Mouse (Mus musculus): ENCODE data around the gene Cited4. TPM values are rescaled to one million over a fixed set of nuclear protein-coding genes. Genes with fewer than 3 reads are reported as not detected.
A peak's percentile ranks its signal among the peaks of the same experiment; 100 is the strongest.

The Cited4 gene
- polyA plus RNA-seq, 2 experiments = 2.7 to 4.1 TPM

- Histone ChIP-seq H3K27ac (replicated peaks; ENCODE audit: low read depth, low read length) (no peak overlapping the region), H3K4me1 (ENCODE audit: control insufficient read depth, insufficient read depth, low read length) (no peaks in the 10 kb centered on the region), H3K4me2 (replicated peaks; ENCODE audit: low read depth, low read length, severe bottlenecking) (no peak overlapping the region), H3K9me3 (ENCODE audit: control insufficient read depth, low read length) (no peaks in the 10 kb centered on the region), H3K36me3 (ENCODE audit: control insufficient read depth, insufficient read depth, low read length) (no peaks in the 10 kb centered on the region), H3K9ac (ENCODE audit: low read depth, low read length, severe bottlenecking) (no peak overlapping the region), H3K4me3 (replicated peaks; ENCODE audit: low read length) (no peak overlapping the region), H3K27me3 (ENCODE audit: control insufficient read depth, insufficient read depth, low read length) (0 out of 2 replicates have a peak, but pooled peaks cover 3% of the 10 kb centered on the region)
- ATAC-seq (ENCODE audit: low FRiP score, low read depth) = no peak
- TF ChIP-seq POLR2A (IDR thresholded peaks at IDR 0.05; ENCODE audit: borderline replicate concordance, extremely low read depth, insufficient read depth, insufficient read length) = no peak
- WGBS = 70% methylated on average over 4 of the region's 4 CpGs
- no peak for DNase-seq (ENCODE audit: low spot score)
Observed at GRCm38 (mm10) chr4:120660485-120660884, 5.9 kb upstream of the Cited4 start.

GRCm38 (mm10) chr4:120664601-120665000, 1.8 kb upstream of the Cited4 start:
- Histone ChIP-seq H3K4me3 (replicated peaks; ENCODE audit: low read length) (no peak overlapping the region), H3K9ac (ENCODE audit: low read depth, low read length, severe bottlenecking) (no peak overlapping the region), H3K4me2 (replicated peaks; ENCODE audit: low read depth, low read length, severe bottlenecking) (no peak overlapping the region), H3K27me3 (ENCODE audit: control insufficient read depth, insufficient read depth, low read length) (peaks cover 33% of the 10 kb centered on the region), H3K9me3 (ENCODE audit: control insufficient read depth, low read length) (no peaks in the 10 kb centered on the region), H3K4me1 (ENCODE audit: control insufficient read depth, insufficient read depth, low read length) (0 out of 2 replicates have a peak, but pooled peaks cover 6% of the 10 kb centered on the region), H3K27ac (replicated peaks; ENCODE audit: low read depth, low read length) (no peak overlapping the region), H3K36me3 (ENCODE audit: control insufficient read depth, insufficient read depth, low read length) (no peaks in the 10 kb centered on the region)
- DNase-seq (ENCODE audit: low spot score) = no peak
- no peak for ATAC-seq (ENCODE audit: low FRiP score, low read depth)
- WGBS = 70% methylated on average over 2 of the region's 2 CpGs
- no peak for TF ChIP-seq POLR2A (IDR thresholded peaks at IDR 0.05; ENCODE audit: borderline replicate concordance, extremely low read depth, insufficient read depth, insufficient read length)

- no peak for TF ChIP-seq POLR2A (IDR thresholded peaks at IDR 0.05; ENCODE audit: borderline replicate concordance, extremely low read depth, insufficient read depth, insufficient read length)
- Histone ChIP-seq H3K36me3 (ENCODE audit: control insufficient read depth, insufficient read depth, low read length) (no peaks in the 10 kb centered on the region), H3K4me2 (replicated peaks; ENCODE audit: low read depth, low read length, severe bottlenecking) (no peak overlapping the region), H3K4me3 (replicated peaks; ENCODE audit: low read length) (no peak overlapping the region), H3K9me3 (ENCODE audit: control insufficient read depth, low read length) (no peaks in the 10 kb centered on the region), H3K27ac (replicated peaks; ENCODE audit: low read depth, low read length) (no peak overlapping the region), H3K27me3 (ENCODE audit: control insufficient read depth, insufficient read depth, low read length) (peaks cover 33% of the 10 kb centered on the region), H3K9ac (ENCODE audit: low read depth, low read length, severe bottlenecking) (no peak overlapping the region), H3K4me1 (ENCODE audit: control insufficient read depth, insufficient read depth, low read length) (0 out of 2 replicates have a peak, but pooled peaks cover 6% of the 10 kb centered on the region)
- ATAC-seq (ENCODE audit: low FRiP score, low read depth) = no peak
- no peak for DNase-seq (ENCODE audit: low spot score)
- 31% methylated on average over 4 of the region's 4 CpGs for WGBS
Observed at GRCm38 (mm10) chr4:120665144-120665700, 1.1 kb upstream of the Cited4 start.

GRCm38 (mm10) chr4:120665782-120666181, 590 bp upstream of the Cited4 start:
- DNase-seq (ENCODE audit: low spot score) (no peak), ATAC-seq (ENCODE audit: low FRiP score, low read depth) (no peak)
- Histone ChIP-seq H3K9ac (ENCODE audit: low read depth, low read length, severe bottlenecking) (no peak overlapping the region), H3K9me3 (ENCODE audit: control insufficient read depth, low read length) (no peaks in the 10 kb centered on the region), H3K4me2 (replicated peaks; ENCODE audit: low read depth, low read length, severe bottlenecking) (no peak overlapping the region), H3K27ac (replicated peaks; ENCODE audit: low read depth, low read length) (no peak overlapping the region), H3K4me3 (replicated peaks; ENCODE audit: low read length) (no peak overlapping the region), H3K36me3 (ENCODE audit: control insufficient read depth, insufficient read depth, low read length) (no peaks in the 10 kb centered on the region), H3K27me3 (ENCODE audit: control insufficient read depth, insufficient read depth, low read length) (peaks cover 33% of the 10 kb centered on the region), H3K4me1 (ENCODE audit: control insufficient read depth, insufficient read depth, low read length) (0 out of 2 replicates have a peak, but pooled peaks cover 6% of the 10 kb centered on the region)
- WGBS = 33% methylated on average over 7 of the region's 7 CpGs
- no peak for TF ChIP-seq POLR2A (IDR thresholded peaks at IDR 0.05; ENCODE audit: borderline replicate concordance, extremely low read depth, insufficient read depth, insufficient read length)

GRCm38 (mm10) chr4:120667045-120667501, 701 bp downstream of the Cited4 start:
- peak overlapping the region; percentile 53 for H3K4me3 ChIP-seq (replicated peaks; ENCODE audit: low read length)
- peak overlapping the region; percentile 100 for H3K4me2 ChIP-seq (replicated peaks; ENCODE audit: low read depth, low read length, severe bottlenecking)
- H3K9ac ChIP-seq (ENCODE audit: low read depth, low read length, severe bottlenecking) = peak overlapping the region; percentile 55
- DNase-seq (ENCODE audit: low spot score) (peak; percentile 41), ATAC-seq (ENCODE audit: low FRiP score, low read depth) (peak; percentile 61)
- peaks cover 33% of the 10 kb centered on the region for H3K27me3 ChIP-seq (ENCODE audit: control insufficient read depth, insufficient read depth, low read length)
- no peaks in the 10 kb centered on the region for H3K36me3 ChIP-seq (ENCODE audit: control insufficient read depth, insufficient read depth, low read length)
- H3K9me3 ChIP-seq (ENCODE audit: control insufficient read depth, low read length) = no peaks in the 10 kb centered on the region
- H3K4me1 ChIP-seq (ENCODE audit: control insufficient read depth, insufficient read depth, low read length) = 0 out of 2 replicates have a peak, but pooled peaks cover 6% of the 10 kb centered on the region
- H3K27ac ChIP-seq (replicated peaks; ENCODE audit: low read depth, low read length) = no peak overlapping the region
- TF ChIP-seq POLR2A (IDR thresholded peaks at IDR 0.05; ENCODE audit: borderline replicate concordance, extremely low read depth, insufficient read depth, insufficient read length) = no peak
- 1% methylated on average over 34 of the region's 50 CpGs for WGBS

Data from limb, embryonic 14.5 days (tissue).